Mouse (Mus musculus) layer of hippocampus, adult 2 months (tissue): ENCODE measurements around the gene Gas7. TPM values are rescaled to one million over a fixed set of nuclear protein-coding genes. Genes with fewer than 3 reads are reported as not detected.

ENCODE experiments used
- DNase-seq, 2 experiments: peaks; one replicate each; pipeline ENCODE4 v3.0.0; 2022; ENCODE audit warnings: low spot score in 2 of 2
- H3K27ac ChIP-seq: fragments of 200-600 bp; 2 replicates; pipeline ENCODE4 v1.8.1; 2022
- H3K4me3 ChIP-seq: fragments of 200-600 bp; 2 replicates; pipeline ENCODE4 v1.8.1; 2022; ENCODE audit warnings: mild to moderate bottlenecking
- CTCF ChIP-seq: fragments of 200-600 bp; conservative IDR thresholded peaks from 2 replicates; pipeline ENCODE4 v1.8.1; 2022; ENCODE audit warnings: antibody characterized with exemption, mild to moderate bottlenecking, moderate library complexity
- total RNA-seq, 2 experiments: library from RNA; stranded (reverse); gene quantifications; 2 replicates each; pipeline ENCODE4 v1.2.3; 2021

Gas7 gene
- total RNA-seq, 2 experiments from 2014 or later, result 453 to 462 TPM

GRCm38 (mm10) chr11:67549762-67550488 lies 94.7 kb downstream of the Gas7 start:
- no peak for TF ChIP-seq CTCF

GRCm38 (mm10) chr11:67552400-67552799 lies 97.2 kb downstream of the Gas7 start:
- peak; percentile 31 to 35 for DNase-seq
- Histone ChIP-seq H3K27ac (peak overlapping the region; percentile 77), H3K4me3 (no peak overlapping the region)
- TF ChIP-seq CTCF, result no peak

More at GRCm38 (mm10) chr11:67549762-67550488, 94.7 kb downstream of the Gas7 start:
- H3K27ac ChIP-seq, result no peak overlapping the region
- no peak for DNase-seq
- no peak overlapping the region for H3K4me3 ChIP-seq

GRCm38 (mm10) chr11:67554276-67554675 lies 99.0 kb downstream of the Gas7 start:
- no peak overlapping the region for H3K4me3 ChIP-seq
- no peak for TF ChIP-seq CTCF
- peak overlapping the region; percentile 71 for H3K27ac ChIP-seq
- peak; percentile 45 to 51 for DNase-seq

- no peak overlapping the region for H3K27ac ChIP-seq
- no peak for TF ChIP-seq CTCF
- no peak overlapping the region for H3K4me3 ChIP-seq
- no peak for DNase-seq
Observed at GRCm38 (mm10) chr11:67556360-67556759, 101.1 kb downstream of the Gas7 start.

- peak in 1 of 2 experiments; percentile 49 for DNase-seq
- H3K4me3 ChIP-seq, result no peak overlapping the region
- peak overlapping the region; percentile 72 for H3K27ac ChIP-seq
- TF ChIP-seq CTCF, result no peak
Observed at GRCm38 (mm10) chr11:67558772-67559448, 103.7 kb downstream of the Gas7 start.

- TF ChIP-seq CTCF, result no peak
- peak overlapping the region; percentile 72 for H3K27ac ChIP-seq
- H3K4me3 ChIP-seq, result no peak overlapping the region
- DNase-seq, result no peak
Observed at GRCm38 (mm10) chr11:67559522-67559921, 104.3 kb downstream of the Gas7 start.

- Histone ChIP-seq H3K4me3 (no peak overlapping the region), H3K27ac (no peak overlapping the region)
- no peak for TF ChIP-seq CTCF
- DNase-seq, result no peak
Observed at GRCm38 (mm10) chr11:67561631-67562030, 106.4 kb downstream of the Gas7 start.

- no peak for TF ChIP-seq CTCF
- DNase-seq, result no peak
- Histone ChIP-seq H3K27ac (no peak overlapping the region), H3K4me3 (no peak overlapping the region)
Observed at GRCm38 (mm10) chr11:67563141-67563540, 107.9 kb downstream of the Gas7 start.

- no peak for DNase-seq
- no peak overlapping the region for H3K27ac ChIP-seq
- TF ChIP-seq CTCF, result no peak
Observed at GRCm38 (mm10) chr11:67564003-67564637, 108.9 kb downstream of the Gas7 start.

GRCm38 (mm10) chr11:67565512-67565911 lies 110.3 kb downstream of the Gas7 start:
- H3K27ac ChIP-seq, result peak overlapping the region; percentile 32; the same call in 1 of the 2 replicates
- no peak for DNase-seq
- H3K4me3 ChIP-seq, result no peak overlapping the region
- no peak for TF ChIP-seq CTCF

More at GRCm38 (mm10) chr11:67564003-67564637, 108.9 kb downstream of the Gas7 start:
- no peak overlapping the region for H3K4me3 ChIP-seq

GRCm38 (mm10) chr11:67566704-67567103 lies 111.5 kb downstream of the Gas7 start:
- no peak overlapping the region for H3K27ac ChIP-seq
- DNase-seq, result no peak
- no peak for TF ChIP-seq CTCF
- H3K4me3 ChIP-seq, result no peak overlapping the region

GRCm38 (mm10) chr11:67567184-67567583 lies 111.9 kb downstream of the Gas7 start:
- H3K27ac ChIP-seq, result no peak overlapping the region
- no peak overlapping the region for H3K4me3 ChIP-seq
- no peak for DNase-seq
- TF ChIP-seq CTCF, result no peak

GRCm38 (mm10) chr11:67567991-67568390 lies 112.8 kb downstream of the Gas7 start:
- Histone ChIP-seq H3K4me3 (no peak overlapping the region), H3K27ac (no peak overlapping the region)
- DNase-seq, result no peak
- no peak for TF ChIP-seq CTCF
